Mouse (Mus musculus) neural tube, embryonic 14.5 days (tissue): ENCODE measurements around the gene Zfp334. TPM values are rescaled to one million over a fixed set of nuclear protein-coding genes. Genes with fewer than 3 reads are reported as not detected.

Source experiments
- polyA plus RNA-seq: library from polyadenylated mRNA; unstranded; fragments of >200 nt; fragmentation: Nextera tagmentation; extraction: Ambion mirVana; gene quantifications from 2 replicates; pipeline ENCODE4 v1.2.1, GENCODE M21; 2014

The Zfp334 gene
- polyA plus RNA-seq, 1 experiment from 2014 or later: 12.0 TPM

Other genes starting within 250 kb of the Zfp334 start
- 9.0 and 10.5 TPM in 2 replicates for gene Cdh22, start 153.4 kb downstream of the Zfp334 start, polyA plus RNA-seq
- gene Slc35c2, start 100.4 kb downstream of the Zfp334 start, polyA plus RNA-seq: 54.1 and 59.0 TPM in 2 replicates
- 98.8 and 110 TPM in 2 replicates for gene Elmo2, start 61.8 kb downstream of the Zfp334 start, polyA plus RNA-seq
- 6.1 and 7.0 TPM in 2 replicates for gene Zfp663, start 19.5 kb downstream of the Zfp334 start, polyA plus RNA-seq
- gene Ocstamp, start 12.1 kb upstream of the Zfp334 start, polyA plus RNA-seq: not detected in 2 replicates
- 1.3 and 2.9 TPM in 2 replicates for gene Slc13a3, start 85.0 kb upstream of the Zfp334 start, polyA plus RNA-seq
- 36.9 and 39.2 TPM in 2 replicates for gene Trp53rka, start 105.1 kb upstream of the Zfp334 start, polyA plus RNA-seq
- 1.1 and 2.3 TPM in 2 replicates for gene Slc2a10, start 115.5 kb upstream of the Zfp334 start, polyA plus RNA-seq
- 4.7 and 6.9 TPM in 2 replicates for gene Eya2, start 206.8 kb upstream of the Zfp334 start, polyA plus RNA-seq